Mouse (Mus musculus): ENCODE data around the gene Ccdc89. TPM values are rescaled to one million over a fixed set of nuclear protein-coding genes. Genes with fewer than 3 reads are reported as not detected.

The Ccdc89 gene
- polyA plus RNA-seq, 1 experiment from 2014 or later, result 0.65 TPM

- no peak for ATAC-seq
- ChIA-PET POLR2A (interaction anchor here (1.1 kb wide), 1 partner anchor 44 kb away, joined by 3 read pairs; no protein-coding TSS in a partner anchor), CTCF (interaction anchor here (1.0 to 1.1 kb wide), 2 partner anchors 14 to 134 kb away, joined by 3 to 4 read pairs; no protein-coding TSS in a partner anchor)
- no peak for DNase-seq (ENCODE audit: low read depth, low spot score)
- in situ Hi-C loops (cut with MboI; ENCODE audit: low pct_unique_long_range_greater_than_20kb), result loop anchor here (25.0 kb wide), 1 partner anchor 455 kb away; the partner anchor contains the start of gene Eed
- no peaks in the 10 kb centered on the region for H3K27me3 ChIP-seq
- no peak for TF ChIP-seq CTCF (IDR thresholded peaks at IDR 0.05)
Measured at GRCm38 (mm10) chr7:90442070-90442469, 15.7 kb downstream of the Ccdc89 start.

DNA sequence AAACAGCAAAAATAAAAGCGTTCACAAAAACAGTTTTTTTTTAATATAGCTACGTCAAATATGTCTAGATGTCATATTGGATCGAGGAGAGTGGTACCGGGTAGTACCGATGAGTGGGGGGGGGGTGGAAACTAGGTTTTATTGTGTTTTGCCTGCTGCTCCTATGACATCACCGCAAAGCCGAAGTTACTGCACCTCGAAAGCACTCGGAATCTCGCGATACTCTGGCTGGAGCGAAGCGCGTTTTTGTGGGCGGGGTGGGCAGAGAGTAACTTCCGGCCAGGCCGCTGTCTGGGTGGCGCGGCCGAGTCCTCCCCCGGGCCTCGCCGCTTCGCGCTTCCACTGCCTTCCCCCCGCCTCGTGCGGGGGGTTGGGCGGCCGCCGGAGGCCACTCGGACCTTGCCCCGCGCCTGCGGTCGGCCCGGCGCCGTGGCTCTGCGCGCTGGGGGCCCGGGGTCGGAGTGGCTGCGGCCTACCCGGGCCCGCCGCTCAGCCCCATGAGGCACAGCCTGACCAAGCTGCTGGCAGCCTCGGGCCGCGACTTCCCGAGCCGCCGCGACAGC, 16.2 kb downstream of the Ccdc89 start, which contains the start of gene Crebzf:
Gene Crebzf, plus strand, starts transcription at position 212 of the 563 bp plus-strand sequence.
- in situ Hi-C loops (cut with MboI; ENCODE audit: low pct_unique_long_range_greater_than_20kb), result loop anchor here (25.0 kb wide), 1 partner anchor 455 kb away; the partner anchor contains the start of gene Eed

GRCm38 (mm10) chr7:90443101-90444091, 17.0 kb downstream of the Ccdc89 start:
- ChIA-PET CTCF (no interaction called here), POLR2A (interaction anchor here (0.9 to 2.3 kb wide), 6 partner anchors 13 to 237 kb away, joined by 3 to 9 read pairs (median 4); partner anchors contain the start of gene Tmem126a)
- ATAC-seq (peak; percentile 10), DNase-seq (ENCODE audit: low read depth, low spot score) (no peak)
- TF ChIP-seq CTCF (IDR thresholded peaks at IDR 0.05), result no peak
- no peaks in the 10 kb centered on the region for H3K27me3 ChIP-seq
- in situ Hi-C loops (cut with MboI; ENCODE audit: low pct_unique_long_range_greater_than_20kb), result loop anchor here (25.0 kb wide), 1 partner anchor 456 kb away; the partner anchor contains the start of gene Eed

More for the DNA sequence above, 16.2 kb downstream of the Ccdc89 start, which contains the start of gene Crebzf:
- TF ChIP-seq CTCF (IDR thresholded peaks at IDR 0.05), result no peak
- DNase-seq (ENCODE audit: low read depth, low spot score) (peak; percentile 85), ATAC-seq (peak; percentile 95)
- POLR2A ChIA-PET, result interaction anchor here (0.9 to 2.3 kb wide), 6 partner anchors 14 to 238 kb away, joined by 3 to 9 read pairs (median 4); partner anchors contain the start of gene Tmem126a
- no peaks in the 10 kb centered on the region for H3K27me3 ChIP-seq
- CTCF ChIA-PET, result interaction anchor here (1.0 to 1.1 kb wide), 2 partner anchors 15 to 135 kb away, joined by 3 to 4 read pairs; no protein-coding TSS in a partner anchor

GRCm38 (mm10) chr7:90444206-90444605, 17.8 kb downstream of the Ccdc89 start:
- no peak for ATAC-seq
- in situ Hi-C loops (cut with MboI; ENCODE audit: low pct_unique_long_range_greater_than_20kb), result loop anchor here (25.0 kb wide), 1 partner anchor 457 kb away; the partner anchor contains the start of gene Eed
- ChIA-PET CTCF (no interaction called here), POLR2A (interaction anchor here (2.2 to 2.3 kb wide), 2 partner anchors 12 to 17 kb away, joined by 5 to 9 read pairs; partner anchors contain the start of gene Tmem126a)
- TF ChIP-seq CTCF (IDR thresholded peaks at IDR 0.05), result no peak
- H3K27me3 ChIP-seq, result no peaks in the 10 kb centered on the region
- DNase-seq (ENCODE audit: low read depth, low spot score), result no peak

- DNase-seq (ENCODE audit: low read depth, low spot score) (no peak), ATAC-seq (no peak)
- in situ Hi-C loops (cut with MboI; ENCODE audit: low pct_unique_long_range_greater_than_20kb), result no loop called here
- no peak for TF ChIP-seq CTCF (IDR thresholded peaks at IDR 0.05)
- CTCF ChIA-PET, result interaction anchor here (1.1 to 1.8 kb wide), 2 partner anchors 8 to 10 kb away, joined by 4 read pairs; no protein-coding TSS in a partner anchor
- no peaks in the 10 kb centered on the region for H3K27me3 ChIP-seq
- POLR2A ChIA-PET, result interaction anchor here (0.6 to 1.9 kb wide), 3 partner anchors 13 to 660 kb away, joined by 3 to 9 read pairs (median 3); partner anchors contain the start of gene Crebzf
Measured at GRCm38 (mm10) chr7:90456149-90456844, 29.9 kb downstream of the Ccdc89 start.

DNA sequence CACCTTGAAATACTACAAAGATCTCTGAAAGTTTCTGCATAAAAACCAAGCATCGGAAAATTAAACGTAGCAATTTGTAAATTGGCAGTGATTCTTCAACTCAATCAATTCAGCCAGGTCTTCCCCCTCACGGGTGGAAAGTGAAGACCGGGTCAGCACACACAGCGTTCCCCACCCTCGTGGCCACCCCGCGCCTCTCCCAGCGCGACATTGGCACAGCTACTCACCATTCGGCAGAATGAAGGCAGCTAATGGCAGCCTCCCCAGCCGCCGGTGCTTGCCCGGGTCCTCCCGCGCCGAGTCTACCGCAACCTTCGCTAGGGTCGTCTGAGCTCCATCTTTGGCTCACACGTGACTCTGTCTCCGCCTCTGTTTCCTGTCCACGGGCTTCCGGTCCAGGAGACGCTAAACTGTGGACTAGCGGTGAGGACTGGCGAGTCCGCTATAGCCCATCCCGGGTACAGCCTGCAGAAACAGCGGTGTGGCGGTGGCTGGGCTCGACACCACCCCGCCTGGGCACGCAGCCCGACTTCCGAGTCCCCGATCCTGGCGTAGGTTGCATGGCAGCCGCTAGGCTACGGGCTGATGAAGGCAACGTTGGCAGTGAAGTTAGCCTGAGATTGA, 30.6 kb downstream of the Ccdc89 start, which contains the start of gene Tmem126a:
Gene Tmem126a, minus strand, starts transcription at position 385 of the 624 bp plus-strand sequence.
- ATAC-seq, result peak; percentile 91

DNA sequence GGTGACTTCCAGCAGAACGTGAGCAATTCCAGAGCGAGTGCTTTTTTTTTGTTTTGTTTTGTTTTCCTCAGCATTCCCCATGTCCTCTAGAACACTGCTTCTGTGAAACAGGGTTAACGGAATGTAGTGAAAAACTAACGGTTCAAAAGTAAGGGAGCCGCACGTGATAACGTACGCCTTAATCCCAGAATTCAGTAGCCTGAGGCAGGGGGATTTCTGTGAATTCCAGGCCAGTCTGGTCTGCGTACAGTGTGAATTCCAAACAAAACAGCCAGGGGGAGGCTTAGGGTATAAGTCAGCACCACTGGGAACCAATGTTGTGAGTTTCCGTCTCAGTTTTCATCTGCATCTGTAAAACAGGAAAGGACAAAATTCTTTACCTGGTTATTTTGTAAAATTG, 31.1 kb downstream of the Ccdc89 start:
- POLR2A ChIA-PET, result interaction anchor here (1.9 kb wide), 1 partner anchor 14 kb away, joined by 9 read pairs; the partner anchor contains the start of gene Crebzf
- DNase-seq (ENCODE audit: low read depth, low spot score) (no peak), ATAC-seq (peak; percentile 4)
- in situ Hi-C loops (cut with MboI; ENCODE audit: low pct_unique_long_range_greater_than_20kb), result no loop called here
- H3K27me3 ChIP-seq, result no peaks in the 10 kb centered on the region
- CTCF ChIA-PET, result no interaction called here
- no peak for TF ChIP-seq CTCF (IDR thresholded peaks at IDR 0.05)

More for the DNA sequence above, 30.6 kb downstream of the Ccdc89 start, which contains the start of gene Tmem126a:
- in situ Hi-C loops (cut with MboI; ENCODE audit: low pct_unique_long_range_greater_than_20kb), result no loop called here
- no peak for TF ChIP-seq CTCF (IDR thresholded peaks at IDR 0.05)
- CTCF ChIA-PET, result interaction anchor here (1.1 to 1.8 kb wide), 2 partner anchors 9 to 10 kb away, joined by 4 read pairs; no protein-coding TSS in a partner anchor
- POLR2A ChIA-PET, result interaction anchor here (0.9 to 1.9 kb wide), 2 partner anchors 13 to 262 kb away, joined by 3 to 9 read pairs; partner anchors contain the start of gene Crebzf
- no peaks in the 10 kb centered on the region for H3K27me3 ChIP-seq
- DNase-seq (ENCODE audit: low read depth, low spot score), result no peak

GRCm38 (mm10) chr7:90460330-90460729, 34.0 kb downstream of the Ccdc89 start:
- in situ Hi-C loops (cut with MboI; ENCODE audit: low pct_unique_long_range_greater_than_20kb), result no loop called here
- TF ChIP-seq CTCF (IDR thresholded peaks at IDR 0.05), result no peak
- ChIA-PET POLR2A (interaction anchor here (1.9 kb wide), 1 partner anchor 17 kb away, joined by 5 read pairs; the partner anchor contains the start of gene Crebzf), CTCF (no interaction called here)
- H3K27me3 ChIP-seq, result no peaks in the 10 kb centered on the region
- ATAC-seq, result no peak
- no peak for DNase-seq (ENCODE audit: low read depth, low spot score)

GRCm38 (mm10) chr7:90460930-90461329, 34.6 kb downstream of the Ccdc89 start:
- ATAC-seq (no peak), DNase-seq (ENCODE audit: low read depth, low spot score) (no peak)
- H3K27me3 ChIP-seq, result no peaks in the 10 kb centered on the region
- in situ Hi-C loops (cut with MboI; ENCODE audit: low pct_unique_long_range_greater_than_20kb), result no loop called here
- ChIA-PET CTCF (no interaction called here), POLR2A (interaction anchor here (1.9 kb wide), 1 partner anchor 17 kb away, joined by 5 read pairs; the partner anchor contains the start of gene Crebzf)
- TF ChIP-seq CTCF (IDR thresholded peaks at IDR 0.05), result no peak
